10 mouse cellular contexts compared by ENCODE assay signal in genomic region chr14:31664100-31664902, GRCm38 (mm10). TPM values are rescaled to one million over a fixed set of nuclear protein-coding genes. Genes with fewer than 3 reads are reported as not detected.
A peak's percentile ranks its signal among the peaks of the same experiment; 100 is the strongest.
DNase-seq lines count a peak whose midpoint lies in the region; ATAC-seq and TF ChIP-seq lines count a peak whose summit lies in the region.
"Had no signal": no experiment of that assay in that cellular context is flagged by ENCODE, and none has a peak within 500 bp of the region (broad histone marks: within the 10 kb centered on the region; RNA-seq: fewer than 3 reads in every experiment).

No protein-coding gene starts in this region.

- DNase-seq in hindbrain, embryonic 10.5 days (ENCODE audit: low spot score) = no peak
- no peak for DNase-seq in hindbrain, embryonic 11.5 days (ENCODE audit: low spot score)
- peak; percentile 76 for DNase-seq in MEL (ENCODE audit: low read depth, low spot score)
- DNase-seq in liver, postnatal 0 days = no peak
- no peak for DNase-seq in adrenal gland, postnatal 10 days
- DNase-seq in layer of hippocampus, adult 9-10 months (ENCODE audit: low spot score) = no peak
- DNase-seq in layer of hippocampus, postnatal 25 days (ENCODE audit: extremely low spot score in 1 of 2, low spot score in 1 of 2) = no peak

- TF ChIP-seq POLR2A in MEL (IDR thresholded peaks at IDR 0.05; ENCODE audit: control insufficient read depth in 1 of 2, insufficient read depth in 1 of 2, low read depth in 1 of 2, low read length in 2 of 2, poor library complexity in 1 of 2) = peak in 1 of 2 experiments; percentile 9; a peak in 1 of 4 replicates

- WGBS in hindbrain, embryonic 10.5 days = 82% methylated on average over 18 of the region's 18 CpGs
- WGBS in hindbrain, embryonic 11.5 days = 83% methylated on average over 18 of the region's 18 CpGs
- WGBS in forebrain, embryonic 15.5 days = 42% methylated on average over 18 of the region's 18 CpGs
- 48% methylated on average over 18 of the region's 18 CpGs for WGBS in liver, postnatal 0 days (ENCODE audit: insufficient replicate concordance)

- H3K79me2 ChIP-seq in MEL (ENCODE audit: control insufficient read depth, insufficient read depth, low read length, poor library complexity) = no peaks in the 10 kb centered on the region

- no peak overlapping the region for H3K4me2 ChIP-seq in hindbrain, embryonic 11.5 days (replicated peaks; ENCODE audit: low read depth, low read length)
- no peak overlapping the region for H3K4me2 ChIP-seq in forebrain, embryonic 15.5 days (replicated peaks)
- peak overlapping the region; percentile 38; the same call in 1 of the 2 replicates for H3K4me2 ChIP-seq in liver, postnatal 0 days (ENCODE audit: low read depth, low read length)

- peaks cover 10% of the 10 kb centered on the region for H3K36me3 ChIP-seq in hindbrain, embryonic 10.5 days
- H3K36me3 ChIP-seq in hindbrain, embryonic 11.5 days (ENCODE audit: control insufficient read depth, insufficient read depth, low read length) = no peaks in the 10 kb centered on the region
- H3K36me3 ChIP-seq in MEL (ENCODE audit: control insufficient read depth in 1 of 2, insufficient read depth in 2 of 2, low read length in 2 of 2) = peaks cover 0 to 27% of the 10 kb centered on the region in 2 experiments; a peak in 3 of 4 replicates
- H3K36me3 ChIP-seq in forebrain, embryonic 15.5 days = peaks cover 3% of the 10 kb centered on the region; the same call in 1 of the 2 replicates
- H3K36me3 ChIP-seq in liver, postnatal 0 days (replicated peaks; ENCODE audit: insufficient read depth, low read length) = peaks cover 9% of the 10 kb centered on the region

- H3K27ac ChIP-seq in hindbrain, embryonic 10.5 days = peak overlapping the region; percentile 91; the same call in 1 of the 2 replicates
- no peak overlapping the region; the same call in 1 of the 2 replicates for H3K27ac ChIP-seq in hindbrain, embryonic 11.5 days (ENCODE audit: low read depth, low read length)
- peak overlapping the region; percentile 89 for H3K27ac ChIP-seq in MEL (ENCODE audit: control insufficient read depth, low read depth, low read length)
- H3K27ac ChIP-seq in forebrain, embryonic 15.5 days (replicated peaks) = peak overlapping the region; percentile 98
- peak overlapping the region; percentile 39 for H3K27ac ChIP-seq in liver, postnatal 0 days (ENCODE audit: low read depth)

- TF ChIP-seq EP300 in MEL (IDR thresholded peaks at IDR 0.05; ENCODE audit: low read depth in 1 of 2, low read length in 2 of 2) = peak; percentile 52 to 91
- no peak for TF ChIP-seq EP300 in liver, postnatal 0 days (IDR thresholded peaks at IDR 0.05; ENCODE audit: low read depth)

- H3K4me1 ChIP-seq in hindbrain, embryonic 10.5 days (replicated peaks) = peaks cover 60% of the 10 kb centered on the region
- peaks cover 8% of the 10 kb centered on the region for H3K4me1 ChIP-seq in hindbrain, embryonic 11.5 days (replicated peaks; ENCODE audit: control insufficient read depth, insufficient read depth, low read length)
- peaks cover 17 to 36% of the 10 kb centered on the region in 2 experiments for H3K4me1 ChIP-seq in MEL (ENCODE audit: control insufficient read depth in 1 of 2, insufficient read depth in 2 of 2, low read length in 2 of 2)
- H3K4me1 ChIP-seq in forebrain, embryonic 15.5 days = peaks cover 54% of the 10 kb centered on the region
- peaks cover 55% of the 10 kb centered on the region for H3K4me1 ChIP-seq in liver, postnatal 0 days (ENCODE audit: insufficient read depth)

- no peak for ATAC-seq in hindbrain, embryonic 11.5 days (ENCODE audit: low FRiP score)
- no peak for ATAC-seq in forebrain, embryonic 15.5 days (replicated peaks)
- ATAC-seq in liver, postnatal 0 days = no peak

- no peaks in the 10 kb centered on the region for H3K9me3 ChIP-seq in hindbrain, embryonic 10.5 days
- H3K9me3 ChIP-seq in hindbrain, embryonic 11.5 days (ENCODE audit: control insufficient read depth, low read length) = no peaks in the 10 kb centered on the region
- H3K9me3 ChIP-seq in MEL (replicated peaks; ENCODE audit: insufficient read depth, low read length) = no peaks in the 10 kb centered on the region
- no peaks in the 10 kb centered on the region for H3K9me3 ChIP-seq in forebrain, embryonic 15.5 days
- no peaks in the 10 kb centered on the region for H3K9me3 ChIP-seq in liver, postnatal 0 days (ENCODE audit: low read length)

- TF ChIP-seq CTCF in MEL (IDR thresholded peaks at IDR 0.05 in 2 of 3, conservative IDR thresholded peaks at IDR 0.05 in 1 of 3; ENCODE audit: control insufficient read depth in 1 of 3, insufficient read depth in 1 of 3, low read depth in 2 of 3, low read length in 3 of 3, poor library complexity in 1 of 3, severe bottlenecking in 1 of 3) = no peak
- TF ChIP-seq CTCF in liver, postnatal 0 days (IDR thresholded peaks at IDR 0.05; ENCODE audit: low read depth) = no peak

- no peak for TF ChIP-seq RAD21 in MEL (IDR thresholded peaks at IDR 0.05; ENCODE audit: low read depth, low read length)

- no peak overlapping the region for H3K4me3 ChIP-seq in hindbrain, embryonic 10.5 days
- H3K4me3 ChIP-seq in hindbrain, embryonic 11.5 days (ENCODE audit: low read depth, low read length) = no peak overlapping the region
- H3K4me3 ChIP-seq in MEL (ENCODE audit: control insufficient read depth in 1 of 2, insufficient read depth in 1 of 2, low read depth in 2 of 2, low read length in 2 of 2) = peak overlapping the region; percentile 28 to 48
- H3K4me3 ChIP-seq in forebrain, embryonic 15.5 days = no peak overlapping the region
- no peak overlapping the region for H3K4me3 ChIP-seq in liver, postnatal 0 days (ENCODE audit: low read depth, low read length)

- no peak overlapping the region for H3K9ac ChIP-seq in hindbrain, embryonic 11.5 days (ENCODE audit: low read depth, low read length)
- peak overlapping the region; percentile 47 for H3K9ac ChIP-seq in MEL (ENCODE audit: control insufficient read depth, low read depth, low read length, poor library complexity, severe bottlenecking)
- H3K9ac ChIP-seq in forebrain, embryonic 15.5 days (replicated peaks) = no peak overlapping the region
- H3K9ac ChIP-seq in liver, postnatal 0 days (replicated peaks) = no peak overlapping the region

- no peaks in the 10 kb centered on the region for H3K27me3 ChIP-seq in hindbrain, embryonic 10.5 days (ENCODE audit: insufficient read depth, poor library complexity, severe bottlenecking)
- no peaks in the 10 kb centered on the region for H3K27me3 ChIP-seq in hindbrain, embryonic 11.5 days (ENCODE audit: control insufficient read depth, insufficient read depth, low read length)
- H3K27me3 ChIP-seq in MEL (ENCODE audit: control insufficient read depth in 1 of 2, insufficient read depth in 2 of 2, low read length in 2 of 2) = no peaks in the 10 kb centered on the region
- H3K27me3 ChIP-seq in forebrain, embryonic 15.5 days = no peaks in the 10 kb centered on the region
- no peaks in the 10 kb centered on the region for H3K27me3 ChIP-seq in liver, postnatal 0 days (ENCODE audit: insufficient read depth, low read length)

TF ChIP-seq in MEL, 35 proteins besides CTCF, POLR2A, EP300 and RAD21 (continues in another document):
- no peak for TF ChIP-seq SMC3 (IDR thresholded peaks at IDR 0.05; ENCODE audit: low read depth, low read length)
- no peak for TF ChIP-seq ELF1 (IDR thresholded peaks at IDR 0.05; ENCODE audit: low read depth, low read length)
- no peak for TF ChIP-seq MAFK (IDR thresholded peaks at IDR 0.05; ENCODE audit: borderline replicate concordance, low read depth, low read length)
- TF ChIP-seq NRF1 (IDR thresholded peaks at IDR 0.05; ENCODE audit: insufficient read depth, low read depth, low read length, poor library complexity, severe bottlenecking) = no peak
- peak; percentile 16 for TF ChIP-seq TAL1 (IDR thresholded peaks at IDR 0.05; ENCODE audit: low read length)
- TF ChIP-seq TCF12 (IDR thresholded peaks at IDR 0.05; ENCODE audit: low read depth, low read length) = peak; percentile 81
- no peak for TF ChIP-seq POLR2AphosphoS2 (IDR thresholded peaks at IDR 0.05; ENCODE audit: low read length)
- no peak; the same call in 1 of the 2 replicates for TF ChIP-seq MAZ (IDR thresholded peaks at IDR 0.05; ENCODE audit: low read depth, low read length)
- no peak for TF ChIP-seq ZMIZ1 (IDR thresholded peaks at IDR 0.05; ENCODE audit: low read depth, low read length)

RNA-seq across cellular contexts. Expression of gene Hacl1, which starts 23.2 kb away (rescaled TPM):
- 8.2 and 8.8 TPM in 2 replicates for polyA plus RNA-seq in hindbrain, embryonic 10.5 days (2016; fragmentation: Nextera tagmentation; extraction: Ambion mirVana)
- 9.4 and 12.3 TPM in 2 replicates for polyA plus RNA-seq in hindbrain, embryonic 11.5 days (2014; fragmentation: Nextera tagmentation; extraction: Ambion mirVana)
- 7.7 and 9.2 TPM in 2 replicates for total RNA-seq in MEL (2012; rRNA removed)
- polyA plus RNA-seq in MEL (2012; ENCODE audit: insufficient read depth in 1 of 2, insufficient read length in 2 of 2, low read depth in 1 of 2, low replicate concordance in 2 of 2, missing spikeins in 1 of 2) = 10 to 100 TPM in 1 of 2 experiments, not detected in 1; 13.3 TPM
- 5.9 and 9.3 TPM in 2 replicates for polyA plus RNA-seq in forebrain, embryonic 15.5 days (2015; fragmentation: Nextera tagmentation; extraction: Ambion mirVana)
- 310 and 342 TPM in 2 replicates for polyA plus RNA-seq in liver, postnatal 0 days (2015; fragmentation: Nextera tagmentation; extraction: Ambion mirVana)
- total RNA-seq in adrenal gland, postnatal 10 days (2021) = 100 to 1,000 TPM in 1 of 2 experiments, 10 to 100 TPM in 1; 86.3 to 159 TPM
- 1 to 10 TPM; 7.6 to 9.3 TPM for total RNA-seq in layer of hippocampus, postnatal 25 days (2021)

RNA-seq across cellular contexts. Expression of gene Btd, which starts 23.5 kb away (rescaled TPM):
- 14.0 and 14.3 TPM in 2 replicates for polyA plus RNA-seq in hindbrain, embryonic 10.5 days (2016; fragmentation: Nextera tagmentation; extraction: Ambion mirVana)
- 17.5 and 18.4 TPM in 2 replicates for polyA plus RNA-seq in hindbrain, embryonic 11.5 days (2014; fragmentation: Nextera tagmentation; extraction: Ambion mirVana)
- total RNA-seq in MEL (2012; rRNA removed) = 7.2 and 8.4 TPM in 2 replicates
- 10 to 100 TPM in 1 of 2 experiments, not detected in 1; 12.9 TPM for polyA plus RNA-seq in MEL (2012; ENCODE audit: insufficient read depth in 1 of 2, insufficient read length in 2 of 2, low read depth in 1 of 2, low replicate concordance in 2 of 2, missing spikeins in 1 of 2)
- 15.1 and 16.6 TPM in 2 replicates for polyA plus RNA-seq in forebrain, embryonic 15.5 days (2015; fragmentation: Nextera tagmentation; extraction: Ambion mirVana)
- polyA plus RNA-seq in liver, postnatal 0 days (2015; fragmentation: Nextera tagmentation; extraction: Ambion mirVana) = 40.3 and 44.1 TPM in 2 replicates
- 10 to 100 TPM; 43.9 to 48.6 TPM for total RNA-seq in adrenal gland, postnatal 10 days (2021)
- total RNA-seq in layer of hippocampus, postnatal 25 days (2021) = 1 to 10 TPM; 9.0 to 10.0 TPM

RNA-seq across cellular contexts. Expression of gene Gm49387, which starts 23.6 kb away (rescaled TPM):
- 0.95 TPM in 1 of 2 replicates, not detected in the other for polyA plus RNA-seq in hindbrain, embryonic 10.5 days (2016; fragmentation: Nextera tagmentation; extraction: Ambion mirVana)
- polyA plus RNA-seq in hindbrain, embryonic 11.5 days (2014; fragmentation: Nextera tagmentation; extraction: Ambion mirVana) = 0.42 and 1.1 TPM in 2 replicates
- not detected in 2 replicates for total RNA-seq in MEL (2012; rRNA removed)
- under 1 TPM in 1 of 2 experiments, not detected in 1; 0.14 TPM for polyA plus RNA-seq in MEL (2012; ENCODE audit: insufficient read depth in 1 of 2, insufficient read length in 2 of 2, low read depth in 1 of 2, low replicate concordance in 2 of 2, missing spikeins in 1 of 2)
- 0.37 and 0.78 TPM in 2 replicates for polyA plus RNA-seq in forebrain, embryonic 15.5 days (2015; fragmentation: Nextera tagmentation; extraction: Ambion mirVana)
- polyA plus RNA-seq in liver, postnatal 0 days (2015; fragmentation: Nextera tagmentation; extraction: Ambion mirVana) = 0.89 and 3.9 TPM in 2 replicates
- 1 to 10 TPM; 4.6 to 7.4 TPM for total RNA-seq in adrenal gland, postnatal 10 days (2021)
- total RNA-seq in layer of hippocampus, postnatal 25 days (2021) = not detected
- total RNA-seq: ES-E14 had no signal
- polyA plus RNA-seq: neural tube, embryonic 11.5 days had no signal

Comparison
In these comparisons a context has a peak if more than half of its experiments do, and no peak if none do; other contexts are left out.
1. H3K4me3 ChIP-seq: peak in MEL (2 of 2); none in hindbrain, embryonic 10.5 days (single experiment), hindbrain, embryonic 11.5 days (single experiment), forebrain, embryonic 15.5 days (single experiment) and liver, postnatal 0 days (single experiment).
2. RNA of gene Hacl1, which starts 23.2 kb away (polyA plus RNA-seq): 310 to 342 TPM in liver, postnatal 0 days; 13.3 TPM in MEL, 9.4 to 12.3 TPM in hindbrain, embryonic 11.5 days, 5.9 to 9.3 TPM in forebrain, embryonic 15.5 days and 8.2 to 8.8 TPM in hindbrain, embryonic 10.5 days; every median in the first group is over 10 times any median in the second.